Mouse (Mus musculus) liver (tissue): ENCODE data around the gene Pgpep1.

Experiments
- DNase-seq: peaks from one replicate; pipeline ENCODE4 v3.0.0-alpha.2; 2020; ENCODE audit warnings: mixed read lengths

The Pgpep1 gene

DNA sequence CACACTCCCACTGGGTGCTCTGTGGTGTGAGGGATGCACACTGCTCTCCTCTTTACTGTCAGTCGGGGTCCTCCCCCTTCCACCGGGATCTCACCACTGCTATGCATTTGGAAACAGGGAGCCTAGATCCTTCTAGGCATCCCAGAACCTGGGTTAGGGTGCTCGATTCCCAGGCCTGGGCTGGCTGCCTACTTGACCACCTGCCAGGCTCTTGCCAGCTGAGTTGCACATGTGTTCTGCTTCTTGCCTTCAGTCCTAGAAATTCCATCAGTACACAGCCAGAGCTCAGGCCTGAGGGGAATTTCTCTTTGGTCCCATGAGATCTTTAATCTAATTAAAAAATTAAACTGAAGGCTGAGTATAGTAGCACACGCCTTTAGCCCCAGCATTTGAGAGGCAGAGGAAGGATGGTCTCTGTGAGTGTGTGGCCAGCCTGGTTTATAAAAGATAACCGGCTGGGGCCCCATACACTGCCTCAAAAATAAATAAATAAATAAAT lies 29.8 kb upstream of the Pgpep1 start:
- DNase-seq: no peak

DNA sequence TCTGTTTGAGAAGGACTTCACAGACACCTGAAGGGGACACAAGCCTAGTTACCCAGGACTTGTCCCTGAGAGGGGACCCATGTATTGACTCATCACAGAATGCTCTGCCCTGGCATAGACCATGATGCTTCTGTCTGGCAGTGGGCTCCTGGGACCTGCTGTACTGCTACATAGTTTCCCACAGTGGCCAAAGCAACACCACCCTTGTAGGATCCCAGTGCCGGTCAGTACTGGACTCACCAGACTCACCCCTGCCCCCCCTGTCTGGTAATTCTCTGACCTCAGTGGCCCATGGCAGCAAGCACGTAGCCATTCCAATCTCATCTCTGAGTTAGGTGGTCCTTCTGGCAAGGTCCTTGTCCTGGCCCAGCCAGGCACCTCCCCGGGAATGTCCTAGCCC lies 27.9 kb upstream of the Pgpep1 start:
- DNase-seq: no peak

DNA sequence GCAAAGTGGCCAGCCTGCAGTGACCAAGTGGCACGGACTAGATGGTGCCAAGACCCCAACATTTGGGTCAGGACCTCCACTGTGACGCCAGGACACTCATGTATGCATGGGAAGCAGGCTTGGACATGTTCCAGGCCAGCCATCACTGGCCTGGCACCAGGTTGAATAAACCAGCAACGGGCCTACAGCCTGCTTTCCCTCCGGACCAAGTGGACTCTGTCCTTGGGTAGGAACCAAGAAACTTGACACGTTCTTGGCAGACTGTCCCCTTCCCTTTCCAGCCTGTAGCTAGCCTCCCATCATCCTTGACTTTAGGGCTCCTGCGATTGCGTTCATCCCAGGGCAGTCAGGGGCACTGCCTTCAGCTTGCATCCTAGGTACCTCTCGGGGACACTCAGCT lies 27.4 kb upstream of the Pgpep1 start:
- DNase-seq: no peak

DNA sequence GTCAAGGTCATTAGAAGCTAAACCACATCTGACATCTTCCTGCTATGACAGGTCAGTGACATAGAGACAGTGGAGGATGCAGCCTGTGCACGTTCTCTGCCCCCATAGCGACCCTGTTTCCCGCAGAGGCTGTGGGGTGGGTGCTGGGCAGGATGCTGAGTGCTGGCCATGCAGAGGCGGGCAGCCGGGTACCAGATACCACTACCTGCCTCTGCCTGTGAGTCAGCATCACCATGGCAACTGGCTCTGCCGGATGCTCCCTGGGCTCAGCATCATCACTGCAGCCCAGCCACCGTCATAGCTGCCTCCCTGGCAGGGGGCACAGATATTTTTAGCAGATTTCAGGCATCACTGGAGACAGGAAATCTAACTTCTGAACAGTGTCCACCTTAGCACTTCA lies 24.1 kb upstream of the Pgpep1 start:
- no peak for DNase-seq

DNA sequence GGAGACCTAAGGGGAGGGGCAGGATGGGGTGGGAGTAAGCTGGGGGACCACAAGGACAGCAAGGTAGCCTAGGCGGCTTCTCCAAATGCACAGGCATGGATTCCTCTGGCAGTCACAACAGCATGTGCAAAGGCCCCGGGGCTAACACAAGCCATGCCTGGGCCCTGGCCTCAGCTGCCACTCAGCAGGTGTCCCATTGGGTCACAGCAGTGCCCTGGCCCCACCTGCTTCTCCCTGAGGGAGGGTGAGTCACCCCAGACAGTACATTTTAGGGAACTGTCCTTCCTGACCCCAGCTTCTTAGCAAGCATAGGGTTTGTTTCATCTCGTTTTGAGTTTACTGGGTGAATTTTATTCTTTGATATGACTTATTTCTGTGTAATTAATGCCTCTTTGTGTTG lies 22.5 kb upstream of the Pgpep1 start:
- no peak for DNase-seq

DNA sequence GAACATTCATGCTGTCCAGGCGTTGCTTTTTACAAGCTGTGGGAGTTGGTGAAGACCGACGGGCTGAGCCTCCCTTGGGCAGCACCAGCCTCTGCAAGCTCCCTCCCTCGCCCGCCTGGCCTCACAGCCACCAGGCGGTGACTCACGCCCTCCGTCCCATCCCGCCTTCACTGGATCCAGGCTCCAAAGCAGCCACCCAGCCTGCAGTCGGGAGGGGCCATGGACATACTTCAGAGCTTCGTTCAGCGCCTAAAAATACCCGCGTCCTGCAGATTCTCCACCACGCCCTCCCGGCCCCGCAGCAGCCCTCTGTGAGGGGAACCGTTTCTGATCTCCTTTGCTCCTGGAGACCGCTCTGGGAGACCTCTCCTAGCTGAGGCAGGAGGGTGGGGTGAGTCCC lies 22.0 kb upstream of the Pgpep1 start:
- DNase-seq: peak; percentile 34

DNA sequence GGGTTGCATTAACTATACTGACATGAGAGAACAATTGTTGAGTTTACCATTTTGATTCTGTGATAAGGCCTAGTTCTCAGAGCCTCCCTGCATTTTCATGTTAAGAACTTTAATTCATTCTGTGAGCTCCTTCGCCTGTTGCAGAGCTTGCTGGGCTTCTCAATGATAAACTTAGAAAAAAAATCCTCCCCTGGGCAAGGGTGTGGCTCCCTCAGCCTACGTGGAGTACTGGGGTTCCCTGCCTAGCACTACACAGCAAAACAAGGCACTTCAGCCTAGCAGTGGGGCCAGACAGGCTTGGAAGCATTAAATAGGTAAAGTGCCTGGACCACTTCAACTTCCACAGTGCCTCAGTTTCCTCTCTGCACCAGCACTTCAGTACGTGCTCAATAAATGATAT lies 21.2 kb upstream of the Pgpep1 start:
- DNase-seq: no peak

DNA sequence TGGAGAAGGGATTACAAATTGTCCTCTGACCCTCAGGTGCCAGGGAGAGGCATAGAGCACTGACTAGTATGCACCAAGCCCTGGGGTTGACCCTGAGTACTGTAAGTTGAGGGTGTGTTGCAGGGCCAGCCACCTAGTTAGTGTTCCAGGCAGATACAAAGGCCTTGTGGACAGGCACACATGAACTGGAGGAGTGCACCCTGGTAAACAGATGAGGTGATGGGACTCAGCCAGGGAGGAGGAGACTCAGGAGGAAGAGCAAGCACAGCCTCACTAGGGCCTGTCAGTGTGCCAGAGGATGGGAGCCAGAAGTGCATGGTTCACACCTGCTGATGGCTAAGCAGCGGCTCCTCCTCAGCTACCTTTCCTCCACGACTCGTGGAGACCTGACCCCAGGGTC lies 19.9 kb upstream of the Pgpep1 start:
- DNase-seq: no peak

DNA sequence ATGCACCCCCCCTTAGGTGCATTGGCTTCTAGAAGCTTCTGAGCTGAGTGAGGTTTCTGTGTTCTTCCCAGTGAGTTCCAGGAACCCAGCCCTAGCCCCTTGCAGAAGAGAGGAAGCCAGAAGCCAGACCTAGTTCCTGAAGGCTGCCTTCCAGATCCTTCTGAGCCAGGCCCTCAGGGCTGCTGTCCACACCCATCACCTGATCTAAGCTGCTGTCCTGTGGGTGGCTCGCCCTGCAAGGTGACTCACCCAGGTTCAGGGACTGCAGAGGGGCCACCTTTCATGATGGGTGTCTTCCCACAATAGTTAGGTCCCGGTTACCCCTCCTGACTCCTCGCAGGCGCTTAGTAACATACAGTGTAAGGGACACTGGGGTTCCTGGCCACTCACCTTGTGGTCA lies 19.2 kb upstream of the Pgpep1 start:
- DNase-seq: no peak

GRCm38 (mm10) chr8:70678679-70679078 lies 18.5 kb upstream of the Pgpep1 start:
- DNase-seq: no peak

DNA sequence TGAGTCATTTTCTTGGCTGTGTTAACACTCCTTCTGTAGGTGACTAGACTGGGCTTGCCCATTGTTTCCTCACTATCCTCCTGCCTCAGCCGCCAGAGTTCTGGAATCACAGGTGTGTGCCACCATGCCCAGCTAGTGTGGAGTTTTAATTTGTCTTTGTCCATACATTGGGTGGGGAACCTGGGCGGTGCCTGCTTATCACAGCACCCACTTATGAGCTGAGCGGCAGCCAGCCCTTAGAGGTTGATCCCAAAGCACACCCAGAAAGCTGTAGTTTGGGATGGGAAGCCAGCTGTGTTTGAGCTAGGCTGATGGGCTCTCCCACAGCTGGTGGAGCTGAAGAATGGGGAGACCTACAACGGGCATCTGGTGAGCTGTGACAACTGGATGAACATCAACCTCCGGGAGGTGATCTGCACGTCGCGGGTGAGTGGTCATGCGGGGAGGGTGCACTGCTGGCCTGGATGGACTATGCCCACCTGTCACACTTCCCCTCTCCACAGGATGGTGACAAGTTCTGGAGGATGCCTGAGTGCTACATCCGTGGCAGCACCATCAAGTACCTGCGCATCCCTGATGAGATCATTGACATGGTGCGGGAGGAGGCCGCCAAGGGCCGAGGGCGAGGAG lies 17.4 kb upstream of the Pgpep1 start:
- peak; percentile 69 for DNase-seq

GRCm38 (mm10) chr8:70675336-70675735 lies 15.1 kb upstream of the Pgpep1 start:
- DNase-seq: no peak

GRCm38 (mm10) chr8:70674716-70675115 lies 14.5 kb upstream of the Pgpep1 start:
- DNase-seq: peak; percentile 71

GRCm38 (mm10) chr8:70674109-70674508 lies 13.9 kb upstream of the Pgpep1 start:
- no peak for DNase-seq

GRCm38 (mm10) chr8:70673079-70673856 lies 13.1 kb upstream of the Pgpep1 start, which contains the start of gene Lsm4:
TSS of gene Lsm4 (plus strand) at chr8:70673248.
- DNase-seq: peak; percentile 97

DNA sequence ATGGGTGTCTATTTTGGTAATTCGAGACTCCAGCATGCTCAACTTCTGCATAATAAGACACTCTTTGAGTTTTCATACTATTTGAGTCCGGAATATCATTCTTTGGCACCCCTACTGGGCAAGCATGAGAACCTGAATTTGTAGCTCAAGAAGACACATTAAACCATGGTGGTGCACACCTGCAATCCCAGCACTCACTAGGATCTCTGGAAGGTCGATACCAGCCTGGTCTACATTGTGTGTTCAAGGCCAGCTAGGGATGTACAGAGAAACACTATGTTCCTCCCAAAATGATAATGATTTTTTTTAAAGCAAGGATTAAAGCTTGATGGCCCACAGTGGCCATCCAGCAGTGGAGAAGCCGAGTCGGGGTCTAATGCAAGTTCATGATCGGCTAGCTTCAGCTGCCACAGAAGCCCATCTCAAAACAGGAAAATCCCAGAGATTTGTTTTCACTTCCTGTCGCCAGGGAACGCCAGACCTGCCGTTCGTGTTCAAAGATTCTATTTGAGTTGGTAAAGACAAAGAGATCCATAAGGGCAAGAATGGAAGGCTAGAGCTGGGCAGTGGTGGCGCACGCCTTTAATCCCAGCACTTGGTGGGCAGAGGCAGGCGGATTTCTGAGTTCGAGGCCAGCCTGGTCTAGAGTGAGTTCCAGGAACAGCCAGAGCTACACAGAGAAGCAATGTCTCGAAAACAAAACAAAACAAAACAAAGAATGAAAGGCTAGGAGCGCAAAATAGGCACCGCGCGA lies 12.3 kb upstream of the Pgpep1 start:
- DNase-seq: no peak

DNA sequence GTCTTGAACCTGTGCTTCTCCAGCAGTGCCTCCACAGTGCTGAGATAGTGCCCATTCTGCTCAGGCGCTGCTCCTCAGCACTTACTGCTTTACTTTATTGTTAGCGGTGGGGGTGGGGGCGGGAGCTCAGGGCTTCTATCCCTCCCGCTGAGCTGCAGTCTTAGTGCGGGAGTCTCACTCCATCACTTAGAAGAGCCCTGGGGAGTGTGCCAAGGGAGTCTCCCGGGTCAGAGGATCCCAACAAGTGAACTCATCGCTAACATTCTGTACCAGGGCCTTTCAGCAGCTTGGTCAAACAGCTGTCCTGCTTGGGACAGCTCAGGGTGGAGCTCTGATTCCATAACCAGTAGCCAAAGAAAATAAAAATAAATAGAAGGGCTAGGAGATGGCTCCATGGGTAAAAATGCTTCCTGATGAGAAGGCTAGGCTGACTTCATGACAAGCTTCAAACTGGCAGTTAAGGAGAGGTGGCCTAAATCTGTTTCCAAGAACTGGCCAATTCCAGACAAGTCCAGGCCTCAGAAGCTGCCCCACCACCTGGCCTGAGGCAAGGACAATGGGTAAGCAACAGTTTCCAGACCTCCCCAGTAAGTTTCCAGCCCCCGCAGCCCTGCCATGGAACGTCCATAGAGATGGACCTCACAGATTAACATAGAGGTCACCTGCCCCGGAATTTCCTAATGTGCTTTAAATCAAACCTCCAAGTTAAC lies 11.6 kb upstream of the Pgpep1 start:
- DNase-seq: no peak

GRCm38 (mm10) chr8:70667071-70667470 lies 6.9 kb upstream of the Pgpep1 start:
- DNase-seq: peak; percentile 54

DNA sequence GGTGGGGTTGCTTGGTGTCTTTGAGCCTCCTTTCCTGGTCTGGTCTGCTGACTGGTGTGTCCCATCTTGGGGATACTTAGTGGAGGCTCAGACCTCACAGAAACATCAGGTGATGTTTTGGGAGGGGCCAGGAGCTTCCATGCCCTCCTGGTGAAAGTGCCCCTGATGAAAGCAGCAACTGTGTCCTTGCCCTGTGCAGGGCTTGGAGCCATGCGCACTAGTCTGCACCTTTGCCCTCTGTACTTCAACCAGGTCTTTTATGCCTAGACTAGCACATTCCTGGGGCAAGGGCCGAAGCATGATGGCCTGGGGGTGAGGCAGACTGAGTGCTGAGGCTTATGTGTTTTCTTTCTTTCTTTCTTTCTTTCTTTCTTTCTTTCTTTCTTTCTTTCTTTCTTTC lies 5.4 kb upstream of the Pgpep1 start:
- no peak for DNase-seq

DNA sequence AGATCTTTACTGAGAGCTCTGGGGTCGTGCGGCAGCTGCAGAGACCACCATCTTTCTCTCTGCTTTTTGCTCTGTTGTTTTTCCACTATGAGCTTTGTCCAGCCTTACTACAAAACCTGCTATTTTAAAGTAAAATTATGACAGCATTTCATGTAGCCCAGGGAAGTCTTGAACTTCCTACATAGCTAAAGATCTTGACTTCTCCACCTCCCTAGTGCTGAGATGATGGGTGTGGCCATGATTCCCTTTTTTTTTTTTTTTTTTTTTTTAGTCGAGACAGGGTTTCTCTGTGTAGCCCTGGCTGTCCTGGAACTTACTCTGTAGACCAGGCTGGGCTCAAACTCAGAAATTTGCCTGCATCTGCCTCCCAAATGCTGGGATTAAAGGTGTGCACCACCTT lies 4.4 kb upstream of the Pgpep1 start:
- DNase-seq: no peak

DNA sequence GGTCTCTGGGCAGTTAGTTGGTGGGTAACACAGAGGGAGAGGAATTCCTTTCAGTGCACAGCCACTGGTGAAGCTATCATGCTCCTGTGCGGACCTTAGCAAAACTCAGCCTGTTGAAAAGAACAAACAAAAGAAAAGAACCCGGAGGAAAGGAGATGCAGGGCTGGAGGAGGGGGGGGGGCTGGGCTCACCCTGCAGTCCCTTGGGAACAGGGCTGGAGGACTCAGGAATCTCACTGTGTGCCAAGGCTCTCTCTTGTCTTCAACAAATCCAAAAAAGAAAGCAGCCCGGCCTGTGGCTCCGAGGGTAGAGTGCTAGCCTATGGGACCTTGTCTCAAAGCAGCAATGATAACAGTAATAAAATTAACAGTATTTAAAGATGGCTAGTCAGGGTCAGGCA lies 3.5 kb upstream of the Pgpep1 start:
- no peak for DNase-seq

GRCm38 (mm10) chr8:70659604-70660272 lies 450 bp downstream of the Pgpep1 start:
- peak; percentile 97 for DNase-seq
